Mouse (Mus musculus): ENCODE measurements at regions not wholly inside any gene's neighbourhood (a gene's known extent, or its start where the extent isn't known, plus 50 kb on each side); places are given as distances from the start of the nearest gene placed in this dataset.

GRCm38 (mm10) chr4:69197577-69197976 is 243.4 kb upstream of the Brinp1 start:
- no peak for DNase-seq (ENCODE audit: low spot score in 2 of 2)

GRCm38 (mm10) chr4:69196094-69196493 is 241.9 kb upstream of the Brinp1 start:
- no peak for DNase-seq (ENCODE audit: low spot score in 2 of 2)

GRCm38 (mm10) chr4:69195645-69196044 is 241.4 kb upstream of the Brinp1 start:
- peak; percentile 42 to 43 for DNase-seq (ENCODE audit: low spot score in 2 of 2)

All from adrenal gland, adult 18-20 months (tissue).